Mouse (Mus musculus) left cerebral cortex, postnatal 10 days (tissue): ENCODE data around the gene Olfr875. TPM values are rescaled to one million over a fixed set of nuclear protein-coding genes. Genes with fewer than 3 reads are reported as not detected.
"Not testable (repeated sequence)": the region's sequence is repeated elsewhere in the genome, so short reads cannot be mapped to it uniquely, and the experiment has no call there.

Experiments used
- DNase-seq, 2 experiments: peaks; one replicate each; pipeline ENCODE4 v3.0.0; 2021 to 2022; ENCODE audit warnings: low spot score in 2 of 2, mixed read lengths in 1 of 2; ENCODE audit errors: extremely low spot score in 1 of 2
- intact Hi-C: fragments of 180-260 bp; cut with DNase I; formaldehyde crosslinking; loops from one replicate; pipeline ENCODE4 v1.15.1; 2025
- total RNA-seq, 2 experiments: library from RNA; stranded (reverse); gene quantifications; 2 replicates each; pipeline ENCODE4 v1.2.3; 2021

The Olfr875 gene
- not detected for total RNA-seq

- no peak for DNase-seq
- intact Hi-C loops: no loop called here
These were observed at the start of gene Olfr875 for GRCm38 (mm10) chr9:37771759-37772158. Gene Olfr875, plus strand, starts transcription at chr9:37771857.

GRCm38 (mm10) chr9:37734310-37734709 is 37.3 kb upstream of the Olfr875 start:
- no peak for DNase-seq
- intact Hi-C loops: no loop called here

- DNase-seq: no peak
- intact Hi-C loops: no loop called here
These were observed 26.9 kb upstream of the Olfr875 start, which contains the start of gene Olfr874 for GRCm38 (mm10) chr9:37744806-37745205. Gene Olfr874, plus strand, starts transcription at chr9:37745106.

DNA sequence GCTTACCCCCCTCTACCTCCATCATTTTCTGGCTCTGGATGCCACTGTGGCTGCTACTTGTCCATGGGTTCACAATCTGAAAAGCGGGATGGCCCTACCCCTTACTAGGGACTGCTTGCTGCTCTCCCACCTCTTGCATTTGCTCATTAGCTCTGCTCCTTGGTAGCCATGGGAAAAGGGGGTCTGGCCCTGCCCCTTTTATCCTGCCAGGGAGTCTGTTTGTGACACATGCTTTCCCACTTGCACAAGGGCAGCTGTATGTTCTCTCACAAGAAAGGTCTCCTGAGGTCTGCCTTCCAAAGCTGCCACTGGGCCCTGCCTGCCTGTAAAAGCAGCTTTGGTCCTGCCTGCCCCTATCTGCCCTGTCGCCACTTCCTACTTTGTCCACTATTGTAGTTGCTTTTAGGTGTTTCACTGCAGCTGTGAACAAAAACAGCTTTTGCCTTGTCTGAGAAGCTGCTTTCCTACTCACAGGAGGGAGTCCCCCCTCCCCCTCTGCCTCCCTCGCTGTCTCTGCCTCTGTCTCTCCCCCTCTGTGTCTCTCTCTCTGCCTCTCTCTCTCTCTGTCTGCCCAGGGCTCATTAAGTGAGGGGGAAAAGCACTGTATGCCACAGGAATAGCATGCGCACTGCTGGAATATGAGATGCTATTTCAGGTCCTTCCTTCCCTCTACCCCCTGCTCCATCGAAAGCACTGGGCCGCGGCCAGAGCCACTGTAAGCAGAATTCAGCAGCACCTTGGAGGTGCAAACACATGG is 21.2 kb upstream of the Olfr875 start:
- intact Hi-C loops: no loop called here
- DNase-seq: peak; percentile 7 to 22

- DNase-seq: peak in 1 of 2 experiments; percentile 7
- intact Hi-C loops: no loop called here
These were observed 20.2 kb upstream of the Olfr875 start for GRCm38 (mm10) chr9:37751467-37751866.

DNA sequence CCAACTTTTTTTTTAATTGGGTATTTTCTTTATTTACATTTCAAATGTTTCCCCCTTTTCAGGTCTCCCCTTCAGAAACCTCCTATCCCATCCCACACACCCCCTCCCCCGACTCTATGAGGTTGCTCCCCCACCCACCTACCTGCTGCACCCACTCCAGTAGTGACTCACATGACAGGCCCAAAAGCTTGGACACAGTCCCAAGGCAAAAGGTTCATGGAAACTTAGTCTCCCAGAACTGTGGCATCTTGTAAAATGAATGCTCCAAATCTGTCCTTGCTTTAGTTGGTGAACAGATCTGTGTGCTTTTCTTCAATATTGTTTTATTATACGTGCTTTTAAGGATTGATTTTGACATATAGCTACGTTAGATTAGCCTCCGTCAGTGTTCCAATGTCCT is 19.7 kb upstream of the Olfr875 start:
- no peak for DNase-seq
- intact Hi-C loops: no loop called here

GRCm38 (mm10) chr9:37761728-37762127 is 9.9 kb upstream of the Olfr875 start:
- intact Hi-C loops: no loop called here
- no peak for DNase-seq

GRCm38 (mm10) chr9:37762541-37762940 is 9.1 kb upstream of the Olfr875 start:
- DNase-seq: no peak
- intact Hi-C loops: no loop called here

DNA sequence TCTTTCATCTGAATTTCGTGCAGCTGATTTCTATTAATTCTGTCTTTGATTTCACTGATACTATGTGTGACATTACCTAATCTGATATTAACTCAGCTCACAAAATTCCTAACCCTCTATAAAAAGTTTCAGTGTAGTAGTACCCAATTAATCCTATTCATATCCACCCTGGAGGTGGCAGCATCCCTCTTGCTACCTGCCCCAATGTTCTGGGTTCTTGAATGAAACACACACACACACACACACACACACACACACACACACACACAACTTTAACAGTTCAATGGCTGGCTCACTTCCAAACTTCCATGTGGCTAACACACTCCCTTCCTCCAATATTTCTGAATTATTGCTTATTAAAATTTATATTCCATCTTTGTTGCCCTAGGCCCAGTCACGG is 996 bp upstream of the Olfr875 start:
- intact Hi-C loops: no loop called here

DNA sequence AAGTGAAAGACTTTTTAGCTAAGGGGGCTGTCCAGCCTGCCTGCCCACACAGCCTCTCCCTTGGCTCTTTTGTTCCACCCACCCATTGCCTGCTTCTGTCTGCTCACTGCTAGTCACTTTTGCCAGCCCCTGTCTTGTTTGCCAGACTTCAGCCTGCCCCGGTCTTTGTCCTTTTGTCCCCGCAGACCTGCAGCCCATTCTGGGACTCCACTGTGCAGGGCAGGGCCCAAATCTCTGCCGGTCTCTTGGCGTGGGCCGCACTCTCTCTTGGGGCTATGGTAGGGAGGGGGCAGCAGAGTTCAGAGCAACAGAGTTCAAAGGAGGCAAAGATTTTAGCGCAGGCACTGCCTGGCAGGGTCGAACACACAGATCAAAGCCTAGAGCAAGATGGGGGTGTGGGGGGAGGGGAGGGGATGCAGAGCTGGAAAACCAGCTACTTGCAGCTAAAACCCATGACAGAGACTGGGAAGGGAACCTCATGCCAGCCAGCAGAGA is 11.2 kb downstream of the Olfr875 start:
- intact Hi-C loops: no loop called here
- peak; percentile 16 to 38 for DNase-seq

More for the DNA sequence above, 996 bp upstream of the Olfr875 start:
- no peak for DNase-seq

DNA sequence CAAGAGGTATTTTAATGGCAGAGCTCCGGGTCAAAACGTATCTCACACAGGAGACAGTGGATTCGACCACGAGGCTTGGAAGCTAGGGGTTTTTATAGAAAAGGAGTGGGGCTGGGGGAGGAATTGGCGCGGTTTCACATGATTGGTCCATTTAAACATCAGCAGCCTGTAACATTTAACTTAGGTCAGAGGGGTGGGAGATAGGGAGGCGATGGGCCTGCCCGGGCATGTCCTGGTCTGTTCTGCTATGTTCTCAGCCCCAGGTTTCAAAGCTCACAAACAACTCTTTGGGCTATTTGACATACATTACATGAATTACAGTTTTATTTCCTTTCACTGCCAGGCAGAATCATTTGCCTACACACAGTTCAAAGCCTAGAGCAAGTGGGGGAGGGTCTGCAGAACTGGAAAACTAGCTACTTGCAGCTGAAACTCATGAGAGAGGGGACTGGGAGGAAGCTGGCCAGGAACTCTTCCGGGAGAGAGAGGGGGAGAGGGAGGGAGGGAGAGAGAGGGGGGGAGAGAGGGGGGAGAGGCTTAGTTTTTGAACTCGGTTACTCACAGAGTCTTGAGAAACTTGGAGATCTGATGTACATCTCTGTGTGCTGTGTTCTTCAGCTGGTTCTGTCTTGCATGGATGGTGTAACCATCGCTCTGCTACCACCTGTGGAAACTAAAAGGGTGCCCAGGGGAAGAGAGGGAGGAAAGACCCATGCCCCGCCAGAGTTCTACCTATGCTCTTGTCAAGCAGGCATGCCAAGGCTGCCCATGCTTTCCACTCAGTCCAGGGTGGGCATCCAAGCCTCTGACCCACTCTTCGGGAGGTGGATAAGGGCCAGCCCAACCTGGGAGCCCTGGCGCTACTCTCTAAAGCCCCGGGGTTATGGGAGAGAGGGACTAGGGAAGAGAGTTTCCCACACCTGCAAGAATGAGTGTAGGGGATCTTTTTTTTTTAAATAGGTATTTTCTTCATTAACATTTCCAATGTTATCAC is 12.0 kb downstream of the Olfr875 start:
- DNase-seq, intact Hi-C loops: not testable (repeated sequence)

DNA sequence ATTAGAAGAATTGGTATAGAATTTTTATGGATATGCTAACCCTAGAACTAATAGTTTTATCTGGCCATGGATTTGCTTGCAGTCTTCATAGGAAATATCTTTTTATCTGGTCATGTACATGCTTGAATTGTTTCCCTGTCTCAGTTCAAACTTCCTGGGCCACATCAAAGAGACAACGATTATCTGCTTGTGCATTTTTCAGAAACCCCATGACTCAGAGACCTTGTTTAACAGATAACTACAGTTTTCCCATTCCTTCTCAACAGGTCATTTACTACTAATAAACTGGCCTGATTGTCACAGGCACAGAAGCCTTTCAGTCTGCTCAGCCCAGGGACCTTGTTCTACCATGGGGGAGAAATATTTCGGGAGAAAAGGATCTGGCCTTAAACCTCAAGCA is 14.8 kb downstream of the Olfr875 start:
- DNase-seq: no peak
- intact Hi-C loops: no loop called here

- intact Hi-C loops: no loop called here
- DNase-seq: no peak
These were observed 30.4 kb downstream of the Olfr875 start for GRCm38 (mm10) chr9:37802055-37802454.

DNA sequence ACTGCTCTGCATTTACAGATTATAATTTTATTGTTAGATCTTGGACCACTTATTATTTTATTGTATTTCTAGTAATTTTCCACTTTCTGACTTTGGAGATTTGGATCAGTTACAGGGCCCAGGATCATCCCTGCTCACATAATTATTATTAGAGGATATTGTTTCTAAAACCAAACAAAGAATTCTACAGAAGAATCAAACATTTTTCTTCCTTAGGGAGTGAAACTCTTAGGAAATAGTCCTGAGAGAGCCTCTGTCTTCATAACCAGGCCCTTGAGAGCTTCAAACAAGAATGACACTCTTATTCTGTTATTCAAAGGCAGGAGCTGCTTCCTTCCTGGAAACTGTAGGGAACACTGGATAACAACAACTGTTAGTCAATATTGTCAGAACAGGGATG is 31.1 kb downstream of the Olfr875 start, which contains the start of gene Olfr876:
TSS of gene Olfr876 (plus strand) at position 301 of the 400 bp plus-strand sequence.
- intact Hi-C loops: no loop called here
- no peak for DNase-seq

DNA sequence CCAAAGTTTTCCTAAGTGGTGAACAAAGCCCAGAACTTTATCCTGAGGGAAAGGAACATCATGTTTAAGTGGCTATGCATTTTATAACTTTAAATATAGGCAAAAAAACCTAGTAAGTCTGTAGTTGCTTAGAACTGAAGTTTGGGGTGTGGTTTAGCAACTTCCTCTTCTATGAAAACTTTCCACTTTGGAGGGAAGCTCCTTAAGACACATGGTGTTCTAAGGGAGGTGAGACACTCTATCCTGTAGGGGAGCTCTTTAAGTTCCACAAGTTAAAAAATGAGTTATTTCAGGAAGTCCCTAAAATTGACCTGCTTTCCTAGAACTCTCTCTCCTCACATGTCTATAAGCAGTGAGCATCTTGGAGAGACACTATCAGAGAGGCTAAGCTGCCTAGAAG is 35.6 kb downstream of the Olfr875 start:
- intact Hi-C loops: no loop called here

GRCm38 (mm10) chr9:37808456-37808855 is 36.8 kb downstream of the Olfr875 start:
- intact Hi-C loops: no loop called here

More for the DNA sequence above, 35.6 kb downstream of the Olfr875 start:
- no peak for DNase-seq

GRCm38 (mm10) chr9:37808976-37809375 is 37.3 kb downstream of the Olfr875 start:
- intact Hi-C loops: no loop called here
- DNase-seq: no peak

More at GRCm38 (mm10) chr9:37808456-37808855, 36.8 kb downstream of the Olfr875 start:
- DNase-seq: no peak

- intact Hi-C loops: no loop called here
- peak in 1 of 2 experiments; percentile 74 for DNase-seq
These were observed 43.0 kb downstream of the Olfr875 start for GRCm38 (mm10) chr9:37814696-37815095.
